Mouse (Mus musculus): ENCODE results near the gene Mcm5. TPM values are rescaled to one million over a fixed set of nuclear protein-coding genes. Genes with fewer than 3 reads are reported as not detected.
A peak's percentile ranks its signal among the peaks of the same experiment; 100 is the strongest.

Gene Mcm5
- total and polyA plus RNA-seq, 3 experiments = 93.3 to 302 (median 123) TPM

- TF ChIP-seq GATA1 (IDR thresholded peaks at IDR 0.05; ENCODE audit: borderline replicate concordance, low read length) (no peak), POLR2AphosphoS5 (IDR thresholded peaks at IDR 0.05; ENCODE audit: insufficient replicate concordance, low read depth, low read length) (no peak), GATA2 (IDR thresholded peaks at IDR 0.05; ENCODE audit: borderline replicate concordance, low read depth, low read length) (no peak), CTCF (IDR thresholded peaks at IDR 0.05; ENCODE audit: low read depth, low read length) (no peak), TAL1 (conservative IDR thresholded peaks at IDR 0.05; ENCODE audit: low read depth, low read length) (no peak)
- H3K4me3 ChIP-seq (ENCODE audit: low read depth, low read length) = no peak overlapping the region
Observed at GRCm38 (mm10) chr8:75082181-75082805, 27.1 kb upstream of the Mcm5 start.

DNA sequence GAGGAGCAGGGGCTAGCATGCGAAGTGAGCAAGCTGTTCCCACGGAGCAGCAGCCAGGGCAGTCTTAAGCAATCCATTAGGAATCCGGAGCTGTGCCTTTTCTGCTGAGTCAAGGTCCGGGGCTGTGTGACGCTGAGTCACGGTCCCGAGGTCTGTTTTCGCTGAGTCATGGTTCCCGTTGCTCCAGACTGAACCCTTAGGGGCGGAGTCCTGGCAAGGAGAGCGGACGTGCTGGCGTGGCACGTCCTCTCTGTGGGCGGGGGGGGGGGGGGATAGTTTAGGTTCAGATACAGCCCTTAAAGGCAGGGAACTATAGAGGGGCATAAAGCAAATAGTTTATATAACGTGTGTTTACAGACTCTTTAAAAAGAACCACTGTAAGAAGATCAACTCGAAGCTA, 25.5 kb upstream of the Mcm5 start:
- DNase-seq (ENCODE audit: low spot score) (peak; percentile 78), ATAC-seq (ENCODE audit: extremely low read depth, insufficient number of reproducible peaks, low FRiP score, poor library complexity, severe bottlenecking) (peak; percentile 95)
- Histone ChIP-seq H3K9me3 (replicated peaks) (no peaks in the 10 kb centered on the region), H3K4me3 (ENCODE audit: low read depth, low read length) (peak overlapping the region; percentile 71), H3K4me1 (ENCODE audit: insufficient read depth, low read depth, low read length) (peaks cover 69% of the 10 kb centered on the region), H3K27me3 (ENCODE audit: insufficient read depth, low read length) (no peaks in the 10 kb centered on the region), H3K36me3 (replicated peaks) (no peaks in the 10 kb centered on the region)
- TF ChIP-seq POLR2AphosphoS5 (IDR thresholded peaks at IDR 0.05; ENCODE audit: insufficient replicate concordance, low read depth, low read length) (no peak), CTCF (IDR thresholded peaks at IDR 0.05; ENCODE audit: low read depth, low read length) (no peak), GATA2 (IDR thresholded peaks at IDR 0.05; ENCODE audit: borderline replicate concordance, low read depth, low read length) (no peak), TAL1 (conservative IDR thresholded peaks at IDR 0.05; ENCODE audit: low read depth, low read length) (no peak), GATA1 (IDR thresholded peaks at IDR 0.05; ENCODE audit: borderline replicate concordance, low read length) (no peak)

More at GRCm38 (mm10) chr8:75082181-75082805, 27.1 kb upstream of the Mcm5 start:
- Histone ChIP-seq H3K4me1 (ENCODE audit: insufficient read depth, low read depth, low read length) (peaks cover 64% of the 10 kb centered on the region), H3K9me3 (replicated peaks) (no peaks in the 10 kb centered on the region), H3K36me3 (replicated peaks) (no peaks in the 10 kb centered on the region), H3K27me3 (ENCODE audit: insufficient read depth, low read length) (no peaks in the 10 kb centered on the region)
- ATAC-seq (ENCODE audit: extremely low read depth, insufficient number of reproducible peaks, low FRiP score, poor library complexity, severe bottlenecking) (no peak), DNase-seq (ENCODE audit: low spot score) (no peak)

DNA sequence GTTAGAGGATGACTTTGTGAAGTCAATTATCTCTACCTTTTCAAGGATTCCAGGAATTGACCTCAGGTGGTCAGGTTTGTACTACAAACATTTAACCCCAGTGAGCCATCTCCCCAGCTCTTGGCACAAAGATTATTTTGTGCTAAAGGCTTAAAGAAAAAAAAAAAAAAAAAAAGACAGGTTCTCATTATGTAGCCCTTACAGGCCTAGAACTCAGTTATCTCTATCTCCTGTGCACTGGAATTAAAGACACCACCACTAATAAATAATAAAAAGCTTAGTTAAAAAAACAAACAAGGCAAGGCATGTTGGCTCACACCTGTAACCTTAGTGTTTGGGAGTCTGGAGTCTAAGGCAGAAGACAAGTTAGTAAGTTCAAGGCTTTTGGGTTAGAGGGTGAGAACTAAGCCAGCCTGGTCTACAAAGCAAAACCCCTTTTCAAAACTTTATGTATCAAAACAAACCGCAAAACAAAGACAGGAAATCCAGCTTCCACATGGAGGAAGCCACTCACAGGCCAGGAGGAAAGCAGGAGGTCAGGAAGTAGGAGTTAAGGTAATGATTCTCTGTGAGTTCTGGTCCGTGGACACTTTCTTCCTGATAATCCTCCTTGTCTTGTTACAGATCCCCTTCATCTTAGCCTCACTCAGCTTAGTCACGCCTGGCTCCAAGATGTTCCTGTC, 24.8 kb upstream of the Mcm5 start:
- H3K36me3 ChIP-seq (replicated peaks) = no peaks in the 10 kb centered on the region
- no peak for DNase-seq (ENCODE audit: low spot score)
- no peak overlapping the region for H3K4me3 ChIP-seq (ENCODE audit: low read depth, low read length)
- H3K4me1 ChIP-seq (ENCODE audit: insufficient read depth, low read depth, low read length) = peaks cover 75% of the 10 kb centered on the region
- TF ChIP-seq GATA1 (IDR thresholded peaks at IDR 0.05; ENCODE audit: borderline replicate concordance, low read length) (no peak), GATA2 (IDR thresholded peaks at IDR 0.05; ENCODE audit: borderline replicate concordance, low read depth, low read length) (no peak), CTCF (IDR thresholded peaks at IDR 0.05; ENCODE audit: low read depth, low read length) (no peak), POLR2AphosphoS5 (IDR thresholded peaks at IDR 0.05; ENCODE audit: insufficient replicate concordance, low read depth, low read length) (no peak), TAL1 (conservative IDR thresholded peaks at IDR 0.05; ENCODE audit: low read depth, low read length) (no peak)
- ATAC-seq (ENCODE audit: extremely low read depth, insufficient number of reproducible peaks, low FRiP score, poor library complexity, severe bottlenecking) = no peak
- no peaks in the 10 kb centered on the region for H3K9me3 ChIP-seq (replicated peaks)
- H3K27me3 ChIP-seq (ENCODE audit: insufficient read depth, low read length) = no peaks in the 10 kb centered on the region

GRCm38 (mm10) chr8:75086002-75086401, 23.4 kb upstream of the Mcm5 start:
- TF ChIP-seq GATA2 (IDR thresholded peaks at IDR 0.05; ENCODE audit: borderline replicate concordance, low read depth, low read length) (no peak), POLR2AphosphoS5 (IDR thresholded peaks at IDR 0.05; ENCODE audit: insufficient replicate concordance, low read depth, low read length) (no peak), TAL1 (conservative IDR thresholded peaks at IDR 0.05; ENCODE audit: low read depth, low read length) (no peak), GATA1 (IDR thresholded peaks at IDR 0.05; ENCODE audit: borderline replicate concordance, low read length) (no peak), CTCF (IDR thresholded peaks at IDR 0.05; ENCODE audit: low read depth, low read length) (no peak)
- Histone ChIP-seq H3K27me3 (ENCODE audit: insufficient read depth, low read length) (no peaks in the 10 kb centered on the region), H3K4me1 (ENCODE audit: insufficient read depth, low read depth, low read length) (peaks cover 86% of the 10 kb centered on the region), H3K36me3 (replicated peaks) (no peaks in the 10 kb centered on the region), H3K9me3 (replicated peaks) (no peaks in the 10 kb centered on the region), H3K4me3 (ENCODE audit: low read depth, low read length) (no peak overlapping the region)
- DNase-seq (ENCODE audit: low spot score) (no peak), ATAC-seq (ENCODE audit: extremely low read depth, insufficient number of reproducible peaks, low FRiP score, poor library complexity, severe bottlenecking) (no peak)

GRCm38 (mm10) chr8:75087127-75087526, 22.2 kb upstream of the Mcm5 start:
- TF ChIP-seq CTCF (IDR thresholded peaks at IDR 0.05; ENCODE audit: low read depth, low read length) (no peak), POLR2AphosphoS5 (IDR thresholded peaks at IDR 0.05; ENCODE audit: insufficient replicate concordance, low read depth, low read length) (no peak), GATA2 (IDR thresholded peaks at IDR 0.05; ENCODE audit: borderline replicate concordance, low read depth, low read length) (no peak), GATA1 (IDR thresholded peaks at IDR 0.05; ENCODE audit: borderline replicate concordance, low read length) (no peak), TAL1 (conservative IDR thresholded peaks at IDR 0.05; ENCODE audit: low read depth, low read length) (no peak)
- H3K36me3 ChIP-seq (replicated peaks) = no peaks in the 10 kb centered on the region
- no peaks in the 10 kb centered on the region for H3K27me3 ChIP-seq (ENCODE audit: insufficient read depth, low read length)
- no peaks in the 10 kb centered on the region for H3K9me3 ChIP-seq (replicated peaks)
- peaks cover 78% of the 10 kb centered on the region for H3K4me1 ChIP-seq (ENCODE audit: insufficient read depth, low read depth, low read length)
- DNase-seq (ENCODE audit: low spot score) = no peak
- H3K4me3 ChIP-seq (ENCODE audit: low read depth, low read length) = no peak overlapping the region
- no peak for ATAC-seq (ENCODE audit: extremely low read depth, insufficient number of reproducible peaks, low FRiP score, poor library complexity, severe bottlenecking)

All from G1E (cell line).